Mouse (Mus musculus) G1E-ER4 (cell line): ENCODE results near the gene Ifnlr1. TPM values are rescaled to one million over a fixed set of nuclear protein-coding genes. Genes with fewer than 3 reads are reported as not detected.

Experiments
- GATA1 ChIP-seq: IDR thresholded peaks from one replicate; pipeline ENCODE4 v1.8.0; 2012; ENCODE audit warnings: low read length, inconsistent platforms
- polyA plus RNA-seq: library from polyadenylated mRNA; stranded (reverse); fragments of >175 nt; gene quantifications from 2 replicates; pipeline ENCODE4 v1.2.3, GENCODE M21; 2012

Gene Ifnlr1
- polyA plus RNA-seq = not detected in 2 replicates

DNA sequence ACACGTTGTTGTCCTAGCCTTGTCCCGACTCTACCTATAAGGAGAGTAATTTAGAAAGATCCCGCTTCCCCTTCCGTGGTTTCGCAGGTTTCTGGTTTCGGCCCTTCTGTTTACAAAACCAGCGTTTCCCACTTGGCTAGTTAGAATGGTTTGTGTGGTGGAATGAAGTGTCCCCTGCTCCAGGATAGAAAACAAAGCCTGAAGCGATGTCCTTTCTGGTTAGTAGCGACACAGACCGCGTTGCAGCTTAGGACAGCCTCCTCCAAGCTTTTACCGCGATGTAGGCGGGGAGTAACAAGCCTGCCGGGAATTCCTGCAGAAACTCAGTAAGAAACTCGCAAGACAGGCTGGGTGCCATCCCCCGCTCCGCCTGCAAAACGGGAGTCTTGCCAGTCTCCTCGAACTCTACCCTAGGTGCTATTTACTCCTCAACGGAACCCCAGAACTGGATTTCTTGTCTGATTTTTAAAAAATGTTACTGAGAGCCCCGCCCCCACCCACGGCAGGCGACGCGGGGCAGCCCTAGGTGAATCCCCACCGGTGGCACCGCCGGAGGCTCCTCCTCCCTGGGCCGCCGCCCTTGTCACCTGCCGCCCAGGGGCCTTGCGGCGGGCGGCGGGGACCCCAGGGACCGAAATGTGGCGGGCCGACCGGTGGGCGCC is at the start of gene Ifnlr1:
Ifnlr1 (plus strand) TSS at position 382 of the 662 bp plus-strand sequence.
- TF ChIP-seq GATA1 = no peak

DNA sequence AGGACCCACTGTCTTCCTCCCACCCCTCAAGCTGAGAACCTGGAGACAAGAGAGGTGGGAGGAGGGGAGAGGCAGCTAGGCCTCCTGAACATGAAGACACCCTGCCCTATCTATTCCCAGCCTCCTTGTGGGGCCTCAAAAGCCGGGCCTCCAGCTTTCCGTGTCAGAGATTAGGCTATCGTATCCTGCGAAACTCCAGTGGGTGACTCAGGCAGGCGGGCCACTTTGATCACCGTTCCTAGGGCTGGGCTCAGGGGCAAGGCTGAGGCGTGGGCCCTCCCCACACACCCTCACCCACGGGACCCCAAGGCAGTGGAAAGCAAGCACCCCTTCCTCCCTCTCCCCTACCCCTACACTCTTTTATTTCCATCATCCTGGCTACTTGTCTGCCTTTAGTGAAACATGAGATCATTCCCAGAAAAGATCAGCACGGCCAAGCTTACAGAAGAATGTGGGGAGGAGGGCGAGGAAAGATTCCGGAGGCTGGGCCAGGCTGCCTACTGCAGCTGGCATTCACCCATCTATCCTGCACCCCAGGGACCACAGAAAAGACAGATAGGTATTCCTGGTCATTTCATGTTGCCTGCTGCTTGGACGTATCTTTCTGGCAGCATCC is 41.0 kb upstream of the Ifnlr1 start:
- TF ChIP-seq GATA1 = no peak

DNA sequence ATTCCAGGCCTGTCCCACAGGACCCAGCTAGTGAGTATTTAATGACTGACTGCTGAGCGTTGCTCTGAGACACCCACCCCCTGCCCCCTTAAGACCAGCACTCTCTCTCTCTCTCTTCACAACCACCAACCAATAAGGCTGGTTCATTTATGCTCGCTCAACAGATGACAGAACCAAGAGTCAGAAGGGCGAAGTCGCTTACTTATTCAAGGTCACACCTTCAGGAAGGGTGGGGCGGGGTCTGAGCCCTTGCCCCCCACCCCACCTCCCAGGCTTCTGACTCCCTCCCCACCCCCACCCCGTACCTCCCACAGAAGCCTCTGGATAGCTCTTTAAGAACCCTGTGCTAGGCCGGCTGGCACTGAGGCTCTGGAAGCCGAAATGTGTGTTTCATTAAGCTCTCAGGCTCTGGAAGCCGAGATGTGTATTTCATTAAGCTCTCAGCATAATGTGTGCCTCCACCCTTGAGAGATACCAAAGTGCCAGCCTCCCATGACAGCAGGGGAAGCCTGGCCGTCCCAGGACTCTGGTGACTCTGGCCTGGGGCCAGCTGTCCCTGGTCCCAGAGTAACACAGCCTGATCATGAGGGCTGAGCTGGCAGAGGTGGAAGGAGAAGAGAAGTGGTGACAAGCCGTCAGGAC is 33.0 kb upstream of the Ifnlr1 start:
- no peak for TF ChIP-seq GATA1

DNA sequence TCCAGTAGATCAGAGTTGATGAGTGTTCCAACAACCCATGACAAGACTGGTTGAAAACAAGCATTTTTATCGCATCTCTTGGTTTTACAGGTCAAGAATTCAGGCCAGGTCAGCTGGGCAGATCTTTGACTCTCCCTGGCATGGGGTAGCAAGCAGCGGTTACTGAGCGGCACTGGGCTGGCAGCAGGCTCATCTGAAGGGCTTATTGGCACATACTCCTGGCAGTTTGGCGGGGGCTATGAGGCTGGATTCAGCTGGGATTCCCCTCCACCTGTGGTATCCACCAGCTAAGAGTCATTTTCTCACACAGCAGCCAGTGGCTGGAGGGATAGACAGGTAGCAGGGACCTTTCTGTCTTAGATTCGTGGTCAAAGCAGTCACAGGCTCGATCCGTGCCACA is 32.1 kb upstream of the Ifnlr1 start:
- no peak for TF ChIP-seq GATA1

DNA sequence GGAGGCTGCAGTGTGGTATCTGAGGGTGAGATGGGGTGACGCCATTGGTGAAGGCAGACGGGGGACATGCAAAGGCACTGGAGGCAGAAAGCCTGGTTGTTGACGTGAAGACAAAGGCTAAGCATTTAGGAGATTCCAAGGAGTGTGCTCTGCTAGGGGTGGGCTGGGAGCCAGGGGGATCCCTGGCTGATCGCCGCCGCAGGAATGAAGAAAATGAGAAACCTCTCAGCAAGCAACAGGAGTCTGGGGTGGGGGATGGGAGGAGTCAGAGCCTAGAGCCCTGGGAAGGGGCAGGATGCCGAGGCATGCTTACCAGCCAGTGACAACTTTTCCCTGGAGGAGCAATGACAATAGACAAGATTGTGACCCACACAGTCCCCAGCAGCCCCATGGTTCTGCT is 30.6 kb upstream of the Ifnlr1 start:
- TF ChIP-seq GATA1 = no peak

DNA sequence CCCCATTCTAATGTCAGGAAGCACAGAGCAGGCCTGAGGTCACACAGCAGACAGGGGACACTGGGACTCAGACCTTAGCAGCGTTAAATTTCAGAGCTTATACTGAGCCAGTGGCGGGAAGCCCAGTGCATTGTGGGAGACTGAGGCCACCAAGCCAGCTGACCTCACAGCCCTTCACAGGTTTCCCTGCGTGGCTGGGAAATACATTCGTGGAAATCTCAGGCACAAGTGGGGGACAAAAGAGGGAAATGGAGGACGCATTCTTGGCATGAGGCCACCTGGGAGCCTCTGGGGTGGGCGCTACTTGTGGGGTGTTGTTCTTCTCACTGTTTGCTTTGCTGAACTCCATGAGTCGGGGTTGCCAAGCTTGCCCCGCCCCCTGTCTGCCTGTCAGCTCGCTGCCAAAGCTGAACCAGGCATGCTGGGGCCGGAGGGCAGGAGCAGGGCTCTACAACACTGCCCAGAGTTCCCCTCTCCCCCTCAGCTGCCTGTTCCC is 29.9 kb upstream of the Ifnlr1 start:
- no peak for TF ChIP-seq GATA1

DNA sequence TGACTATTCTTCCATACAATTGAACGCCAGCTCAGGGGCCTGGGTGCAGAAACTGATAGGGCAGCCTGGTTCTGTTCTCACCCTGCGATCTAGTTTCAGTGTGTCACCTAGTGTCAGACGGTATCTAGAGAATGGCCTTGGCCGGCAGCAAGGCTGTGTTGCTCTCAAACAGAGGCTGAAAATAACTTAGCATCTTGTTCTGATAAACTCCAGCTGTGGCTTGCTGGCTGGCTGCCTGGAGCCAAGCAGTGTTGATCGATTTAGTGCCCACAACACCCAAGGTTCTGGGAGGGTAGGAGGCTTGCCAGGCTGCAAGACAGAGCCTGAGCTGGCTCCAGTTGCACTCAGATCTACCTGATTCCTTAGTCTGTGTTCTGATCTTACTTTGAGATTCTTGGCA is 27.6 kb upstream of the Ifnlr1 start:
- TF ChIP-seq GATA1 = no peak

DNA sequence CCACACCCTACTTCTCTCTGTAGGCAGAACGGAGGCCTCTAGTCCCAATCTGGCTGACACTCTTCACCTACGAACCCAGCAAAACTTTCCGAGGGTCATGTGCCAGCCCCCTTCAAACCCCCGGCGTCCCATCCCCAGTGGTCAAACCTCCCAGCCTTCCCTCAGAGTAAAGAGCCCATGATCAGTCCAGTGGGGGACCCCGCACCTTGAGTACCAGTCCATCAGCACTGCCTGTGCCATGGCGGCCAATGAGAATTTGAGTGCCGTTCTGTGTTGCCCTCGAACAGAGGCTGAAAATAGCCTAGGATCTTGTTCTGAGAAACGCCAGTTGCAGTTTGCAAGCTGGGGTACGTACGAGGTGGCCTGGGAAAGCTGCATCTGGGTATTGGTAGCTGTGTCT is 27.2 kb upstream of the Ifnlr1 start:
- TF ChIP-seq GATA1 = no peak

DNA sequence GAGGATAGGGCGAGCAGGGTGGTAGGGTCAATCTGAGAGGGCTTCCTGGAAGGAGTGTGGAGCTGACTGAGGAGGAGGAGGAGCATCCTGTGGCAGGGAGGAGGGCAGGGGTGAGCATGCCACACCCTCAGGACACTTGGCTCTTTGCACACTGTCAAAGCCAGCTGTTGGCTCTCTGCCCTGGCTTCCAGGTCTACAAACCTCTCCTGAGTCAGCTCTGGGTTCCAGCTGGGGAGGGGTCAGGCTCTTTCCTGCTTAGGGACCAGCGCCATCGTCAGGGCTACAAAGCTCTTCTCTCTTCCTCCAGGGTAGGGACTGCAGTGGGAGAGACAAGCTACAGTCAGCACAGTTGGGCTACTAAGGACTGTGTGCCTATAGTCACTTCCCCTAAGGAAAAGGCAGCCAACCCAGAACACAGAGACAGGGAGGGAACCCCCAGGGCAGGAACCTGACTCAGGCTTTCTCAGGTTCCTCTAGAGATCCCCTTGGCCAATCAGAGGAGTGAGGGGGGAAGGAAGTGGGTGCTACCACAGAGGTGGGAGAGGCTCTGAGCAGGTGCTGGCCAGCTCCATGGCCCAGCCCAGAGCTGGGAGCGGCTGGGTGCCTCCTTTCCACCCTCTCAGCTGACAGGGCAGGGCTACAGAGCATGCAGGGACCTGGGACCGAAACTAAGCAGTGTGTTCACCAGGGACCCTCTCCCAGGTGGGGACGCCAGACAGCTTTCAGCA is 24.8 kb upstream of the Ifnlr1 start:
- no peak for TF ChIP-seq GATA1

DNA sequence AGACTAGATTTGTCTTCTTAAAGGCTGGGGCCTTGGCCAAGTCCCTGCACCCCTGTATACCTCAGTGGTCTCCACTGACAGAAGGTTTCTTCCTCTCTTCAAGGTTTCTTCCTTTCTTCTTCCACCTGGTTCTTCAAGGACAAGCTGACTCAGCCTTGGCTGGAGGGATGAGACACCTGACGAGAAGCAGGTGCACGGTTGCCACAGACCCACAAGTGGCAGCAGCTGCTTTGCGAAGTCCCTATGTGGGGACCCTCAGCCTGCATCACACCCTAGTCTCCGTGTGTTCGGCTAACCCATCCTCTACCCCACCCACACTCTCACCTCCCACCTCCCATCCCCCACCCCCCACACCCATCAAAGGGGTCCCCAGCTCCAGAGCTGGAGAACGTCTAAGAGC is 24.1 kb upstream of the Ifnlr1 start:
- no peak for TF ChIP-seq GATA1

DNA sequence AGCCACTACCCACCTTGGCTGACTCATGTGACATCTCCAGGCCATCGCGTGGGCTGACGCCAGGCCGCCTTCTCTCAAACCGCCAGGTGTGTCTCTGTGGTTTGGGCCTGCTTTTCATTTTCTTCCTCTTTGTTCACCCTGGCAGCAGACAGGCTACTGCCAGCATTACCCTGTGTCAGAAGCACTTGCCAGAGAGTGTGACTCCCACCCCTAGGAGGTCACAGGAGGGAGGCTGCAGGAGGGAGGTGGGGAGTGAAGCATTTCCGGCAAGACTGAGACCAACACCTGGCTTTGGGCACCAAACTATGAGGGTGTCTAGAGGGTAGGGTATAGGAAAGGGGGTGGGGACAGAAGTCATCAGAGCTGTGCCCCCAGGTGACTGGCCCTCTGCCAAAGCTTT is 21.4 kb upstream of the Ifnlr1 start:
- TF ChIP-seq GATA1 = no peak

DNA sequence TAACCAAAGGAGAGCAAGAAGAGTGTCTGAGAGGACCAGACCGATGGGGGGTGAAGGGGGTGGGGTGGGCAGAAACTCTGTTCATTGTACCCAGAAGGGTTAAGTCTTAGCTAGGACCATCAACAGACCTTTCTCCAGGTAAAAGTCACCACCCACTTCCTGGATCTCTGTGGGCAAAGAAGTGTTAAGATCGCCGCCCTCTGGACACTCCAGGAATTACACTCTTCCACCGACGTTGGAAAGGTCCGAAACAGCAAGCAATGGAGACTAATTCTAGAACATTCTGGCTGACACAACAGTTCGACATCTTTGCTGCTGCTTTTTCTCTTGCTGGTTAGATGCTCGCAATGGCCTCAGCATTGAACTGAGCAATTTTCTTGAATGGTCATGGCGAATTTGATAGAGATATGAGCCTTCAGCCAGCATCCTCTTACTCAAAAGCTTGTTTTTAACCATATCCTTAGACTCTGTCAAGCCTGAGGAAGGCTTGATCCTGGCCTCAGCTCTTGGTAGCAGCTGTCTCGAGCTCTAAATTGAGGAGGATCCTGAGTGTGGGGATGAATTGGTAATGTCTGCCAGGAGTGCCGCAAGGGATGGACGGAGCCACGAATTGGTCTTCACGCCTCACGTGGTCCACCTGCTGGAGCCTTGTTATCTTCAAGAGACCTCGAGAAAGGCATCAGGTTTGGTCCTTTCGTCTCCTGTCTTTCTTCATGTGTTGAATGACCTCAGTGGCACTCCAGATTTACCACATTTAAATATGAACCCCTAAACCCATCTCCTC is 19.7 kb upstream of the Ifnlr1 start:
- no peak for TF ChIP-seq GATA1

DNA sequence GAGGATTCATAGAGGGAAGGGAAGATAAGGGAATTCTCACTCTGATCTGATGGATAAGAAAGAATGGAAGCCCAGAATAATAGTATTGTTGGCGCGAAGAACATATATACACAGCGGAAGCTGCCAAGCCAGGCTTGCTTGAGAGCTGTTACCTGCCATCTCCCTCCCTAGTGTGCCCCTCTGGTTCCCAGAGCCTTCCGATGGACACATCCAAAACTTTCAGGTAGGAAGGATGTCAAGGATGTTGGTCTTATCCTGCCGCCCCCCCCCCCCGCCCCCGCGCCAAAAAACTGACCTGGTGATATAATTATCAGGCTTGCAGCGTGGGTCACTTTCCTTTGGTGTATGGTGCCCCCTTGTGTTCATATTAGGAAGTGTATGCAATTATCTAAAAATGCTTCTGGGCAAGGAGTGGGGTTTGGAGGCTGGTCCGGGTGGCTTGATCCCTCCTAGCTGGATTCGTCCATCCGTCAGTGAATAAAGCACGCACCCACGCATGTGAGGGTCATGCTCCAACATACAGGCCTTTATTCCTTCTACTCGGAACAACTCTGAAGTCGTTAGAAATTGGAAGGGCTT is 18.7 kb upstream of the Ifnlr1 start:
- TF ChIP-seq GATA1 = no peak

DNA sequence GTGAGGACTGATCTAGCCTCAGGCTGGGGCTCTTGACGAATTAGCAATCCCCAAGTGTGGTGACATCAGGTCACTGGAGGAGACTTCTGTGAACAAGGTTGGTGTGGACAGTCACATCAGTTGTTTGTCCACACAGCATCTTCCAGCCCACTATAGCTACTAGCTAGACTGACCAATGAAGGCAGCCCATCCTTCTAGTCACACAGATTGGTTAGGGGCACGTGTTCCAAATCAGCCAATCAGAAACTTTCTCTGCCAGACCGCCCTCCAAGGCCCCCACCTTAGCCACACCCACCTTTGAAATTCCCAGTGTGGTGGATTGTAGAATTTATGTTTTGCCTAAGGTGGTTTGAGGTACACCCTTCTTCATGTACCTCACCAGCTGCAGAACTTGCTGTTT is 12.6 kb upstream of the Ifnlr1 start:
- no peak for TF ChIP-seq GATA1

DNA sequence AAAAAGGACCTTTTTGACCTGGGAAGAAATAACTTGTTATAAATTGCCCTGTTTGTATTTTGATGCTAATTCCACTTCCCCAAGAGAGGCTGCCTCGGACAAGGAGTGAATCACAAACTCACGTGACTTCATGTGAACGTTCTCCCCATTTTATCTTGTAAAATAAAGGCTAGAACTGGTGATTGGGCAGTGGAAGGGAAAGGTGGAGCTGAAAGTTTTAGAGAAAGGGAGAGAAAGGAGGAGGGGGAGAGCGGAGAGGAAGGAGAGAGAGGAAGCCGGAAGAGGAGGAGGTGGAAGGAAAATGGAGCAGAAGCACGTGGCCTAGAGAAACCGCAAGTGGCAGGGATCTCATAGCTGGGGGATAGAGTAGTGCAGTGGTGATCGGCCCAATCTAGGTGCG is 11.1 kb upstream of the Ifnlr1 start:
- no peak for TF ChIP-seq GATA1
